Comparison of ENCODE assay signal across 19 mouse cellular contexts in the genomic region with DNA sequence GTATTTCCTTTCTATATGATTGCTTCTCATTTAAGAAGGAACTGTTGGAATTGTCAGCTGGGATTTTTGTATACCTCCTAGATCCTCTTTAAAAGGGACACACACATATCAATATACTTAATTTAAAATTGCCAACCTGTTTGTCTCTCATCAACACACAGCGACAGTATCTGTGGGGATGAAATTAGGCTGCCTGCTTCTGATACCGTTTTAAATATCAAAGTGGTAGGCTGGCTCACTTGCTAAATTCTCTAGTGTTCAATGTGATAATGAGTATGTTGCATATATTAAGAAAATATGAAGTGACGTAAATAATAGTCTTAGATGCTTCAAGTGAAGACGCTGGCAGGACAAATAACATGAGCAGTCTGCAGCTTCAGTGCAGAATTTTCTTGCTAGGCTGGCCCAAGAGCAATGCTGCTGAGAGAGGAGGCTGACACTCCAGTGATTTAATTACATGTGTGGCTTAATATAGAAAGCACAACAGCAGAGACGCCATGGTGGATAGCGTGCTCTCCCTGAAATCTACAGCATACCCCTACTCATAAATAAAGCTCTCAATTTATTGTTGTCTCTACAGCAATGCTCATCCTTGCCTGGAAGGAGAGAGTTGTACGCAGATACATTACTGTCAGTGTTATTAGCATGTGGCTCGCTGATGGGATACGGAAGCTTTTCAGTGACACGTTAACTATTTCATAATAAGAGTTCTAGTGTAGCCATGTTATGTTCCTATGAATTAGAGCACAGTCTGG.
DNase-seq lines count a peak whose midpoint lies in the region; ATAC-seq lines count a peak whose summit lies in the region.
"Had no signal": no experiment of that assay in that cellular context is flagged by ENCODE, and none has a peak within 500 bp of the region (broad histone marks: within the 10 kb centered on the region; RNA-seq: fewer than 3 reads in every experiment).

No protein-coding gene starts in this region.

- no peak for DNase-seq in frontal cortex, postnatal 14 days (ENCODE audit: low spot score in 2 of 2)
- peak; percentile 14 for DNase-seq in right cerebral cortex, postnatal 4 days
- no peak for DNase-seq in right cerebral cortex, postnatal 14 days
- DNase-seq in spleen, adult 18-20 months, result no peak
- no peak for DNase-seq in liver, embryonic 11.5 days (ENCODE audit: low spot score)
- no peak for DNase-seq in testis, postnatal 10 days (ENCODE audit: low spot score)
- DNase-seq: cerebellum, adult 9-11 months; gastrocnemius, adult 2 months; heart, adult 2 months; kidney, postnatal 10 days; lung, postnatal 36 days; thymus, adult 18-20 months had no signal

- H3K4me1 ChIP-seq in midbrain, embryonic 16.5 days (ENCODE audit: control insufficient read depth, insufficient read depth, low read length), result peaks cover 6% of the 10 kb centered on the region; the same call in 1 of the 2 replicates
- no peaks in the 10 kb centered on the region for H3K4me1 ChIP-seq in liver, embryonic 11.5 days (replicated peaks; ENCODE audit: control insufficient read depth, insufficient read depth, low read length)
- H3K4me1 ChIP-seq: limb, embryonic 10.5 days; liver, embryonic 15.5 days had no signal

- peak overlapping the region; percentile 75 for H3K27ac ChIP-seq in midbrain, embryonic 16.5 days (ENCODE audit: low read length)
- H3K27ac ChIP-seq in liver, embryonic 11.5 days (ENCODE audit: low read depth, low read length), result no peak overlapping the region
- H3K27ac ChIP-seq: gastrocnemius, adult 2 months; heart, adult 2 months; limb, embryonic 10.5 days; liver, embryonic 15.5 days had no signal

- peak; percentile 85 for ATAC-seq in frontal cortex, adult (ENCODE audit: low TSS enrichment)
- peak; percentile 81 for ATAC-seq in midbrain, embryonic 16.5 days
- no peak for ATAC-seq in liver, embryonic 11.5 days (replicated peaks; ENCODE audit: low FRiP score)
- ATAC-seq: intestine, embryonic 16.5 days; Patski had no signal

- 48% methylated on average over 10 of the region's 10 CpGs for WGBS in midbrain, embryonic 16.5 days
- WGBS in liver, embryonic 11.5 days, result 85% methylated on average over 10 of the region's 10 CpGs

- H3K9ac ChIP-seq in midbrain, embryonic 16.5 days (ENCODE audit: low read depth, low read length), result peak overlapping the region; percentile 34; the same call in 1 of the 2 replicates
- H3K9ac ChIP-seq in liver, embryonic 11.5 days (ENCODE audit: low read depth, low read length), result no peak overlapping the region
- H3K9ac ChIP-seq: liver, embryonic 15.5 days had no signal

- H3K27me3 ChIP-seq in midbrain, embryonic 16.5 days (ENCODE audit: control insufficient read depth, insufficient read depth, low read depth, low read length), result no peaks in the 10 kb centered on the region
- no peaks in the 10 kb centered on the region for H3K27me3 ChIP-seq in liver, embryonic 11.5 days (replicated peaks; ENCODE audit: control insufficient read depth, insufficient read depth, low read length)
- H3K27me3 ChIP-seq: liver, embryonic 15.5 days; Patski had no signal

- no peaks in the 10 kb centered on the region for H3K9me3 ChIP-seq in midbrain, embryonic 16.5 days (replicated peaks; ENCODE audit: control insufficient read depth, low read length, poor library complexity, severe bottlenecking)
- no peaks in the 10 kb centered on the region for H3K9me3 ChIP-seq in liver, embryonic 11.5 days (ENCODE audit: control insufficient read depth, low read length)
- H3K9me3 ChIP-seq: limb, embryonic 10.5 days; liver, embryonic 15.5 days had no signal

- H3K36me3 ChIP-seq in midbrain, embryonic 16.5 days (ENCODE audit: control insufficient read depth, insufficient read depth, low read length), result no peaks in the 10 kb centered on the region
- H3K36me3 ChIP-seq in liver, embryonic 11.5 days (ENCODE audit: control insufficient read depth, insufficient read depth, low read length), result no peaks in the 10 kb centered on the region
- H3K36me3 ChIP-seq: limb, embryonic 10.5 days; liver, embryonic 15.5 days had no signal

- peak overlapping the region; percentile 39 for H3K4me2 ChIP-seq in midbrain, embryonic 16.5 days (ENCODE audit: low read length)
- no peak overlapping the region for H3K4me2 ChIP-seq in liver, embryonic 11.5 days
- H3K4me2 ChIP-seq: liver, embryonic 15.5 days had no signal

- peak overlapping the region; percentile 12; the same call in 1 of the 2 replicates for H3K4me3 ChIP-seq in midbrain, embryonic 16.5 days (ENCODE audit: low read depth, low read length)
- H3K4me3 ChIP-seq in liver, embryonic 11.5 days (ENCODE audit: low read depth, low read length), result no peak overlapping the region
- H3K4me3 ChIP-seq: erythroblast, embryonic 14.5 days; gastrocnemius, adult 2 months; heart, adult 2 months; limb, embryonic 10.5 days; liver, embryonic 15.5 days had no signal
